Mouse (Mus musculus) forebrain, embryonic 16.5 days (tissue): Measurements from ENCODE around the gene Sik3. TPM values are rescaled to one million over a fixed set of nuclear protein-coding genes. Genes with fewer than 3 reads are reported as not detected.

Experiments
- ATAC-seq: fragments of 200-750 bp; cut with Nextera tagmentation; 2 replicates; pipeline ENCODE4 v1.8.0; 2017; ENCODE audit warnings: mild to moderate bottlenecking, moderate library complexity
- H3K27ac ChIP-seq: fragments of 300-500 bp; sonication (generic); 2 replicates; pipeline ENCODE4 v1.5.1; 2014; ENCODE audit warnings: low read length, control low read depth
- H3K27me3 ChIP-seq: fragments of 300-500 bp; sonication (generic); replicated peaks from 2 replicates; pipeline ENCODE4 v1.6.1; 2014; ENCODE audit warnings: low read length; ENCODE audit not compliant: control insufficient read depth, insufficient read depth
- H3K36me3 ChIP-seq: fragments of 300-500 bp; sonication (generic); 2 replicates; pipeline ENCODE4 v1.6.1; 2014; ENCODE audit not compliant: control insufficient read depth, insufficient read depth
- H3K4me1 ChIP-seq: fragments of 300-500 bp; sonication (generic); replicated peaks from 2 replicates; pipeline ENCODE4 v1.6.1; 2014; ENCODE audit warnings: low read length; ENCODE audit not compliant: control insufficient read depth, insufficient read depth
- H3K4me2 ChIP-seq: fragments of 300-500 bp; sonication (generic); 2 replicates; pipeline ENCODE4 v1.6.1; 2014; ENCODE audit warnings: mild to moderate bottlenecking, low read length, control low read depth
- H3K4me3 ChIP-seq: fragments of 300-500 bp; sonication (generic); replicated peaks from 2 replicates; pipeline ENCODE4 v1.5.1; 2014; ENCODE audit warnings: mild to moderate bottlenecking, low read length, control low read depth
- H3K9ac ChIP-seq: fragments of 300-500 bp; sonication (generic); replicated peaks from 2 replicates; pipeline ENCODE4 v1.6.1; 2014; ENCODE audit warnings: low read depth, low read length, control low read depth
- H3K9me3 ChIP-seq: fragments of 300-500 bp; sonication (generic); 2 replicates; pipeline ENCODE4 v1.6.1; 2016; ENCODE audit warnings: low read length; ENCODE audit not compliant: control insufficient read depth
- WGBS: fragments of 180-500 bp; shearing (Covaris S2); extraction: QIAGEN DNeasy Blood & Tissue Kit; methylation state at CpG from one replicate; pipeline ENCODE4 v1.1.7; 2014; 5-methylcytosine and 5-hydroxymethylcytosine counted together
- polyA plus RNA-seq: library from polyadenylated mRNA; unstranded; fragments of >200 nt; fragmentation: Nextera tagmentation; extraction: Ambion mirVana; gene quantifications from 2 replicates; pipeline ENCODE4 v1.2.1, GENCODE M21; 2015

The Sik3 gene
- polyA plus RNA-seq, 1 experiment from 2014 or later, result 5.3 TPM

GRCm38 (mm10) chr9:46146437-46146836 is 133.8 kb downstream of the Sik3 start:
- no peak overlapping the region for H3K27ac ChIP-seq
- H3K4me2 ChIP-seq, result no peak overlapping the region
- no peaks in the 10 kb centered on the region for H3K4me1 ChIP-seq
- no peaks in the 10 kb centered on the region for H3K9me3 ChIP-seq
- H3K36me3 ChIP-seq, result no peaks in the 10 kb centered on the region
- H3K27me3 ChIP-seq, result no peaks in the 10 kb centered on the region
- H3K9ac ChIP-seq, result no peak overlapping the region
- H3K4me3 ChIP-seq, result no peak overlapping the region
- ATAC-seq, result no peak
- WGBS, result 64% methylated on average over 3 of the region's 3 CpGs

GRCm38 (mm10) chr9:46148723-46149122 is 136.1 kb downstream of the Sik3 start:
- no peaks in the 10 kb centered on the region for H3K9me3 ChIP-seq
- no peak overlapping the region for H3K27ac ChIP-seq
- no peaks in the 10 kb centered on the region for H3K36me3 ChIP-seq
- H3K9ac ChIP-seq, result no peak overlapping the region
- no peaks in the 10 kb centered on the region for H3K4me1 ChIP-seq
- no peak overlapping the region for H3K4me2 ChIP-seq
- no peak for ATAC-seq
- 94% methylated on average over 4 of the region's 4 CpGs for WGBS
- H3K27me3 ChIP-seq, result no peaks in the 10 kb centered on the region
- no peak overlapping the region for H3K4me3 ChIP-seq

- Histone ChIP-seq H3K36me3 (no peaks in the 10 kb centered on the region), H3K4me3 (no peak overlapping the region), H3K9ac (no peak overlapping the region), H3K27ac (no peak overlapping the region), H3K4me2 (no peak overlapping the region), H3K9me3 (no peaks in the 10 kb centered on the region), H3K27me3 (no peaks in the 10 kb centered on the region), H3K4me1 (no peaks in the 10 kb centered on the region)
- ATAC-seq, result no peak
- 93% methylated on average over 5 of the region's 5 CpGs for WGBS
Measured at GRCm38 (mm10) chr9:46149392-46149791, 136.8 kb downstream of the Sik3 start.

- Histone ChIP-seq H3K9me3 (no peaks in the 10 kb centered on the region), H3K4me1 (no peaks in the 10 kb centered on the region), H3K27me3 (no peaks in the 10 kb centered on the region), H3K36me3 (no peaks in the 10 kb centered on the region), H3K4me3 (no peak overlapping the region), H3K27ac (no peak overlapping the region), H3K4me2 (no peak overlapping the region), H3K9ac (no peak overlapping the region)
- ATAC-seq, result no peak
- WGBS, result 81% methylated on average over 7 of the region's 7 CpGs
Measured at GRCm38 (mm10) chr9:46150116-46150515, 137.5 kb downstream of the Sik3 start.

GRCm38 (mm10) chr9:46150890-46151703 is 138.5 kb downstream of the Sik3 start:
- H3K9me3 ChIP-seq, result no peaks in the 10 kb centered on the region
- no peaks in the 10 kb centered on the region for H3K4me1 ChIP-seq
- H3K27me3 ChIP-seq, result no peaks in the 10 kb centered on the region
- no peak for ATAC-seq
- no peak overlapping the region for H3K27ac ChIP-seq
- H3K9ac ChIP-seq, result no peak overlapping the region
- no peak overlapping the region for H3K4me3 ChIP-seq
- 79% methylated on average over 2 of the region's 2 CpGs for WGBS
- no peak overlapping the region for H3K4me2 ChIP-seq
- H3K36me3 ChIP-seq, result no peaks in the 10 kb centered on the region

- Histone ChIP-seq H3K27me3 (no peaks in the 10 kb centered on the region), H3K4me2 (no peak overlapping the region), H3K9me3 (no peaks in the 10 kb centered on the region), H3K4me1 (no peaks in the 10 kb centered on the region), H3K27ac (no peak overlapping the region), H3K36me3 (no peaks in the 10 kb centered on the region), H3K4me3 (no peak overlapping the region), H3K9ac (no peak overlapping the region)
- 83% methylated on average over 6 of the region's 6 CpGs for WGBS
- no peak for ATAC-seq
Measured at GRCm38 (mm10) chr9:46151704-46152040, 139.1 kb downstream of the Sik3 start.

GRCm38 (mm10) chr9:46152067-46153015 is 139.7 kb downstream of the Sik3 start:
- no peak overlapping the region for H3K9ac ChIP-seq
- 41% methylated on average over 8 of the region's 8 CpGs for WGBS
- ATAC-seq, result no peak
- no peak overlapping the region for H3K4me3 ChIP-seq
- H3K27ac ChIP-seq, result no peak overlapping the region
- H3K36me3 ChIP-seq, result no peaks in the 10 kb centered on the region
- H3K4me2 ChIP-seq, result no peak overlapping the region
- H3K4me1 ChIP-seq, result no peaks in the 10 kb centered on the region
- no peaks in the 10 kb centered on the region for H3K27me3 ChIP-seq
- H3K9me3 ChIP-seq, result no peaks in the 10 kb centered on the region

- no peak for ATAC-seq
- Histone ChIP-seq H3K9me3 (no peaks in the 10 kb centered on the region), H3K27me3 (no peaks in the 10 kb centered on the region), H3K4me2 (no peak overlapping the region), H3K4me3 (no peak overlapping the region), H3K36me3 (no peaks in the 10 kb centered on the region), H3K9ac (no peak overlapping the region), H3K27ac (no peak overlapping the region), H3K4me1 (no peaks in the 10 kb centered on the region)
- WGBS, result 88% methylated on average over 2 of the region's 2 CpGs
Measured at GRCm38 (mm10) chr9:46154469-46154868, 141.8 kb downstream of the Sik3 start.

GRCm38 (mm10) chr9:46155026-46155425 is 142.4 kb downstream of the Sik3 start:
- ATAC-seq, result no peak
- no peak overlapping the region for H3K4me2 ChIP-seq
- no peak overlapping the region for H3K27ac ChIP-seq
- H3K9me3 ChIP-seq, result no peaks in the 10 kb centered on the region
- WGBS, result 81% methylated on average over 4 of the region's 4 CpGs
- H3K4me1 ChIP-seq, result no peaks in the 10 kb centered on the region
- no peak overlapping the region for H3K9ac ChIP-seq
- H3K27me3 ChIP-seq, result no peaks in the 10 kb centered on the region
- H3K36me3 ChIP-seq, result no peaks in the 10 kb centered on the region
- H3K4me3 ChIP-seq, result no peak overlapping the region
